Mouse (Mus musculus) kidney, embryonic 16.5 days (tissue): ENCODE results near the gene Asf1b. TPM values are rescaled to one million over a fixed set of nuclear protein-coding genes. Genes with fewer than 3 reads are reported as not detected.
A peak's percentile ranks its signal among the peaks of the same experiment; 100 is the strongest.

Experiments
- ATAC-seq: fragments of 200-750 bp; cut with Nextera tagmentation; 2 replicates; pipeline ENCODE4 v1.8.0; 2017; ENCODE audit warnings: moderate TSS enrichment; ENCODE audit not compliant: low FRiP score, low TSS enrichment
- H3K27ac ChIP-seq: fragments of 300-500 bp; sonication (generic); 2 replicates; pipeline ENCODE4 v1.5.1; 2014; ENCODE audit warnings: low read length
- H3K27me3 ChIP-seq: fragments of 300-500 bp; sonication (generic); 2 replicates; pipeline ENCODE4 v1.6.1; 2014; ENCODE audit warnings: low read length, control low read depth, mixed read lengths; ENCODE audit not compliant: insufficient read depth
- H3K36me3 ChIP-seq: fragments of 300-500 bp; sonication (generic); 2 replicates; pipeline ENCODE4 v1.6.1; 2014; ENCODE audit warnings: low read length, control low read depth, mixed read lengths; ENCODE audit not compliant: insufficient read depth
- H3K4me1 ChIP-seq: fragments of 300-500 bp; sonication (generic); 2 replicates; pipeline ENCODE4 v1.6.1; 2014; ENCODE audit warnings: low read length, control low read depth, mixed read lengths; ENCODE audit not compliant: insufficient read depth
- H3K4me2 ChIP-seq: fragments of 300-500 bp; sonication (generic); replicated peaks from 2 replicates; pipeline ENCODE4 v1.6.1; 2014; ENCODE audit warnings: low read depth, low read length
- H3K4me3 ChIP-seq: fragments of 300-500 bp; sonication (generic); 2 replicates; pipeline ENCODE4 v1.5.1; 2014; ENCODE audit warnings: mild to moderate bottlenecking, low read length
- H3K9ac ChIP-seq: fragments of 300-500 bp; sonication (generic); replicated peaks from 2 replicates; pipeline ENCODE4 v1.6.1; 2014; ENCODE audit warnings: low read length
- H3K9me3 ChIP-seq: fragments of 300-500 bp; sonication (generic); 2 replicates; pipeline ENCODE4 v1.6.1; 2016; ENCODE audit warnings: low read length, control low read depth
- WGBS: fragments of 180-500 bp; shearing (Covaris S2); extraction: QIAGEN DNeasy Blood & Tissue Kit; methylation state at CpG from one replicate; pipeline ENCODE4 v1.1.7; 2014; 5-methylcytosine and 5-hydroxymethylcytosine counted together
- polyA plus RNA-seq: library from polyadenylated mRNA; unstranded; fragments of >200 nt; fragmentation: Nextera tagmentation; extraction: Ambion mirVana; gene quantifications from 2 replicates; pipeline ENCODE4 v1.2.1, GENCODE M21; 2015

Asf1b gene
- polyA plus RNA-seq, 1 experiment from 2014 or later = 58.2 TPM

- Histone ChIP-seq H3K27me3 (no peaks in the 10 kb centered on the region), H3K27ac (peak overlapping the region; percentile 56), H3K4me1 (peaks cover 31% of the 10 kb centered on the region), H3K4me2 (peak overlapping the region; percentile 87), H3K9me3 (no peaks in the 10 kb centered on the region), H3K36me3 (peaks cover 9% of the 10 kb centered on the region; the same call in 1 of the 2 replicates), H3K9ac (peak overlapping the region; percentile 90), H3K4me3 (peak overlapping the region; percentile 93)
- ATAC-seq = peak; percentile 0
- 2% methylated on average over 32 of the region's 37 CpGs for WGBS
Observed at GRCm38 (mm10) chr8:83973161-83974031, 18.1 kb downstream of the Asf1b start.

- H3K9me3 ChIP-seq = no peaks in the 10 kb centered on the region
Observed at GRCm38 (mm10) chr8:83974521-83974920, 19.2 kb downstream of the Asf1b start.

GRCm38 (mm10) chr8:83976101-83976630, 20.9 kb downstream of the Asf1b start:
- 73% methylated on average over 4 of the region's 4 CpGs for WGBS
- Histone ChIP-seq H3K4me1 (peaks cover 31% of the 10 kb centered on the region), H3K9ac (0 out of 2 replicates have a peak overlapping the region, but pooled peaks have one; percentile 12), H3K27me3 (no peaks in the 10 kb centered on the region), H3K27ac (no peak overlapping the region), H3K36me3 (peaks cover 6% of the 10 kb centered on the region), H3K9me3 (no peaks in the 10 kb centered on the region), H3K4me2 (no peak overlapping the region), H3K4me3 (no peak overlapping the region)
- ATAC-seq = no peak

More at GRCm38 (mm10) chr8:83974521-83974920, 19.2 kb downstream of the Asf1b start:
- Histone ChIP-seq H3K9ac (no peak overlapping the region; the same call in 1 of the 2 replicates), H3K4me3 (no peak overlapping the region), H3K27me3 (no peaks in the 10 kb centered on the region), H3K4me2 (peak overlapping the region; percentile 87), H3K4me1 (peaks cover 31% of the 10 kb centered on the region), H3K36me3 (peaks cover 4% of the 10 kb centered on the region; the same call in 1 of the 2 replicates), H3K27ac (no peak overlapping the region)
- ATAC-seq = no peak
- 83% methylated on average over 4 of the region's 4 CpGs for WGBS

GRCm38 (mm10) chr8:83976779-83977350, 21.6 kb downstream of the Asf1b start:
- 87% methylated on average over 5 of the region's 5 CpGs for WGBS
- Histone ChIP-seq H3K9me3 (no peaks in the 10 kb centered on the region), H3K4me3 (no peak overlapping the region), H3K4me1 (peaks cover 28% of the 10 kb centered on the region), H3K4me2 (no peak overlapping the region), H3K9ac (no peak overlapping the region), H3K36me3 (peaks cover 13% of the 10 kb centered on the region), H3K27ac (no peak overlapping the region), H3K27me3 (no peaks in the 10 kb centered on the region)
- ATAC-seq = no peak

GRCm38 (mm10) chr8:83977646-83978045, 22.3 kb downstream of the Asf1b start:
- Histone ChIP-seq H3K4me2 (no peak overlapping the region), H3K4me3 (no peak overlapping the region), H3K4me1 (peaks cover 26% of the 10 kb centered on the region), H3K27ac (peak overlapping the region; percentile 13; the same call in 1 of the 2 replicates), H3K27me3 (no peaks in the 10 kb centered on the region), H3K9me3 (no peaks in the 10 kb centered on the region), H3K9ac (0 out of 2 replicates have a peak overlapping the region, but pooled peaks have one; percentile 1), H3K36me3 (peaks cover 21% of the 10 kb centered on the region)
- ATAC-seq = no peak
- 51% methylated on average over 6 of the region's 6 CpGs for WGBS

- no peak for ATAC-seq
- Histone ChIP-seq H3K9me3 (no peaks in the 10 kb centered on the region; the same call in 1 of the 2 replicates), H3K36me3 (peaks cover 26% of the 10 kb centered on the region), H3K9ac (no peak overlapping the region), H3K27ac (peak overlapping the region; percentile 13; the same call in 1 of the 2 replicates), H3K27me3 (no peaks in the 10 kb centered on the region), H3K4me2 (no peak overlapping the region), H3K4me1 (peaks cover 26% of the 10 kb centered on the region), H3K4me3 (no peak overlapping the region)
- WGBS = 76% methylated on average over 9 of the region's 9 CpGs
Observed at GRCm38 (mm10) chr8:83978200-83978599, 22.9 kb downstream of the Asf1b start.

- no peaks in the 10 kb centered on the region; the same call in 1 of the 2 replicates for H3K9me3 ChIP-seq
- no peak overlapping the region for H3K9ac ChIP-seq
- ATAC-seq = no peak
- H3K4me2 ChIP-seq = no peak overlapping the region
- H3K27ac ChIP-seq = no peak overlapping the region
- 84% methylated on average over 1 of the region's 1 CpGs for WGBS
- no peak overlapping the region for H3K4me3 ChIP-seq
- H3K4me1 ChIP-seq = peaks cover 13% of the 10 kb centered on the region
- peaks cover 42% of the 10 kb centered on the region for H3K36me3 ChIP-seq
- H3K27me3 ChIP-seq = no peaks in the 10 kb centered on the region
Observed at GRCm38 (mm10) chr8:83980250-83980649, 24.9 kb downstream of the Asf1b start.

GRCm38 (mm10) chr8:83980845-83981244, 25.5 kb downstream of the Asf1b start:
- H3K4me1 ChIP-seq = peaks cover 13% of the 10 kb centered on the region
- no peaks in the 10 kb centered on the region; the same call in 1 of the 2 replicates for H3K9me3 ChIP-seq
- no peak overlapping the region for H3K4me2 ChIP-seq
- peaks cover 45% of the 10 kb centered on the region for H3K36me3 ChIP-seq
- no peak for ATAC-seq
- H3K27ac ChIP-seq = no peak overlapping the region
- 84% methylated on average over 8 of the region's 8 CpGs for WGBS
- H3K27me3 ChIP-seq = no peaks in the 10 kb centered on the region
- no peak overlapping the region for H3K9ac ChIP-seq
- H3K4me3 ChIP-seq = no peak overlapping the region

- no peak for ATAC-seq
- no peaks in the 10 kb centered on the region; the same call in 1 of the 2 replicates for H3K9me3 ChIP-seq
- WGBS = 97% methylated on average over 7 of the region's 7 CpGs
- H3K4me2 ChIP-seq = no peak overlapping the region
- H3K36me3 ChIP-seq = peaks cover 51% of the 10 kb centered on the region
- peaks cover 13% of the 10 kb centered on the region for H3K4me1 ChIP-seq
- H3K27ac ChIP-seq = no peak overlapping the region
- no peaks in the 10 kb centered on the region for H3K27me3 ChIP-seq
- no peak overlapping the region for H3K9ac ChIP-seq
- H3K4me3 ChIP-seq = no peak overlapping the region
Observed at GRCm38 (mm10) chr8:83981533-83981932, 26.2 kb downstream of the Asf1b start.
